Mouse (Mus musculus): Measurements from ENCODE around the gene Ryr2. TPM values are rescaled to one million over a fixed set of nuclear protein-coding genes. Genes with fewer than 3 reads are reported as not detected.
A peak's percentile ranks its signal among the peaks of the same experiment; 100 is the strongest.

Gene Ryr2
- polyA plus RNA-seq, 1 experiment from 2014 or later = 22.0 TPM

GRCm38 (mm10) chr13:12047059-12047458 lies 59.7 kb downstream of the Ryr2 start:
- DNase-seq (ENCODE audit: low spot score) = no peak
- no peak overlapping the region for H3K4me3 ChIP-seq
- WGBS = 81% methylated on average over 4 of the region's 4 CpGs

GRCm38 (mm10) chr13:12044751-12045150 lies 62.0 kb downstream of the Ryr2 start:
- no peaks in the 10 kb centered on the region for H3K36me3 ChIP-seq
- no peaks in the 10 kb centered on the region for H3K9me3 ChIP-seq
- H3K4me3 ChIP-seq = no peak overlapping the region
- 85% methylated on average over 2 of the region's 2 CpGs for WGBS
- no peaks in the 10 kb centered on the region for H3K27me3 ChIP-seq (ENCODE audit: insufficient read depth, poor library complexity, severe bottlenecking)
- no peak for DNase-seq (ENCODE audit: low spot score)
- H3K4me1 ChIP-seq = peaks cover 40% of the 10 kb centered on the region
- H3K27ac ChIP-seq = no peak overlapping the region

More at GRCm38 (mm10) chr13:12047059-12047458, 59.7 kb downstream of the Ryr2 start:
- Histone ChIP-seq H3K9me3 (no peaks in the 10 kb centered on the region), H3K4me1 (peaks cover 20% of the 10 kb centered on the region), H3K27me3 (ENCODE audit: insufficient read depth, poor library complexity, severe bottlenecking) (no peaks in the 10 kb centered on the region), H3K27ac (no peak overlapping the region), H3K36me3 (no peaks in the 10 kb centered on the region)

GRCm38 (mm10) chr13:12042891-12043491 lies 63.8 kb downstream of the Ryr2 start:
- Histone ChIP-seq H3K9me3 (no peaks in the 10 kb centered on the region), H3K27me3 (ENCODE audit: insufficient read depth, poor library complexity, severe bottlenecking) (no peaks in the 10 kb centered on the region), H3K36me3 (no peaks in the 10 kb centered on the region), H3K4me3 (no peak overlapping the region), H3K27ac (peak overlapping the region; percentile 1), H3K4me1 (peaks cover 55% of the 10 kb centered on the region)
- no peak for DNase-seq (ENCODE audit: low spot score)
- WGBS = 68% methylated on average over 8 of the region's 8 CpGs

- H3K4me3 ChIP-seq = no peak overlapping the region
- H3K27ac ChIP-seq = peak overlapping the region; percentile 56; the same call in 1 of the 2 replicates
- no peaks in the 10 kb centered on the region for H3K9me3 ChIP-seq
- H3K27me3 ChIP-seq (ENCODE audit: insufficient read depth, poor library complexity, severe bottlenecking) = no peaks in the 10 kb centered on the region
- 59% methylated on average over 3 of the region's 3 CpGs for WGBS
- no peaks in the 10 kb centered on the region for H3K36me3 ChIP-seq
- H3K4me1 ChIP-seq = peaks cover 71% of the 10 kb centered on the region
- no peak for DNase-seq (ENCODE audit: low spot score)
Observed at GRCm38 (mm10) chr13:12039967-12040366, 66.8 kb downstream of the Ryr2 start.

- Histone ChIP-seq H3K9me3 (no peaks in the 10 kb centered on the region), H3K4me3 (no peak overlapping the region), H3K36me3 (no peaks in the 10 kb centered on the region), H3K27ac (peak overlapping the region; percentile 83), H3K4me1 (peaks cover 72% of the 10 kb centered on the region), H3K27me3 (ENCODE audit: insufficient read depth, poor library complexity, severe bottlenecking) (no peaks in the 10 kb centered on the region)
- 80% methylated on average over 4 of the region's 4 CpGs for WGBS
- DNase-seq (ENCODE audit: low spot score) = no peak
Observed at GRCm38 (mm10) chr13:12038676-12039075, 68.1 kb downstream of the Ryr2 start.

- Histone ChIP-seq H3K36me3 (no peaks in the 10 kb centered on the region), H3K4me1 (peaks cover 76% of the 10 kb centered on the region), H3K27me3 (ENCODE audit: insufficient read depth, poor library complexity, severe bottlenecking) (no peaks in the 10 kb centered on the region), H3K4me3 (0 out of 2 replicates have a peak overlapping the region, but pooled peaks have one; percentile 6), H3K27ac (peak overlapping the region; percentile 83), H3K9me3 (no peaks in the 10 kb centered on the region)
- WGBS = 44% methylated on average over 4 of the region's 4 CpGs
- DNase-seq (ENCODE audit: low spot score) = no peak
Observed at GRCm38 (mm10) chr13:12037241-12037640, 69.5 kb downstream of the Ryr2 start.

GRCm38 (mm10) chr13:12036834-12037233 lies 69.9 kb downstream of the Ryr2 start:
- DNase-seq (ENCODE audit: low spot score) = no peak
- WGBS = 6% methylated on average over 4 of the region's 4 CpGs
- Histone ChIP-seq H3K27ac (peak overlapping the region; percentile 83), H3K4me3 (peak overlapping the region; percentile 29), H3K9me3 (no peaks in the 10 kb centered on the region), H3K4me1 (peaks cover 74% of the 10 kb centered on the region), H3K36me3 (no peaks in the 10 kb centered on the region), H3K27me3 (ENCODE audit: insufficient read depth, poor library complexity, severe bottlenecking) (no peaks in the 10 kb centered on the region)

- H3K4me3 ChIP-seq = peak overlapping the region; percentile 24; the same call in 1 of the 2 replicates
- H3K36me3 ChIP-seq = no peaks in the 10 kb centered on the region
- 56% methylated on average over 6 of the region's 6 CpGs for WGBS
- H3K27me3 ChIP-seq (ENCODE audit: insufficient read depth, poor library complexity, severe bottlenecking) = no peaks in the 10 kb centered on the region
- no peak for DNase-seq (ENCODE audit: low spot score)
- H3K9me3 ChIP-seq = no peaks in the 10 kb centered on the region
- H3K27ac ChIP-seq = peak overlapping the region; percentile 83
- H3K4me1 ChIP-seq = peaks cover 78% of the 10 kb centered on the region
Observed at GRCm38 (mm10) chr13:12033914-12034313, 72.8 kb downstream of the Ryr2 start.

- peak overlapping the region; percentile 83 for H3K27ac ChIP-seq
Observed at GRCm38 (mm10) chr13:12033272-12033671, 73.5 kb downstream of the Ryr2 start.

GRCm38 (mm10) chr13:12029841-12030240 lies 76.9 kb downstream of the Ryr2 start:
- no peak for DNase-seq (ENCODE audit: low spot score)
- Histone ChIP-seq H3K4me1 (peaks cover 75% of the 10 kb centered on the region), H3K36me3 (no peaks in the 10 kb centered on the region), H3K27me3 (ENCODE audit: insufficient read depth, poor library complexity, severe bottlenecking) (no peaks in the 10 kb centered on the region), H3K4me3 (no peak overlapping the region), H3K27ac (peak overlapping the region; percentile 49; the same call in 1 of the 2 replicates), H3K9me3 (no peaks in the 10 kb centered on the region)
- WGBS = 64% methylated on average over 7 of the region's 7 CpGs

More at GRCm38 (mm10) chr13:12033272-12033671, 73.5 kb downstream of the Ryr2 start:
- Histone ChIP-seq H3K36me3 (no peaks in the 10 kb centered on the region), H3K4me1 (peaks cover 78% of the 10 kb centered on the region), H3K4me3 (peak overlapping the region; percentile 24; the same call in 1 of the 2 replicates), H3K9me3 (no peaks in the 10 kb centered on the region), H3K27me3 (ENCODE audit: insufficient read depth, poor library complexity, severe bottlenecking) (no peaks in the 10 kb centered on the region)
- WGBS = 53% methylated on average over 5 of the region's 5 CpGs
- DNase-seq (ENCODE audit: low spot score) = no peak

- DNase-seq (ENCODE audit: low spot score) = no peak
- H3K4me3 ChIP-seq = no peak overlapping the region
- H3K36me3 ChIP-seq = no peaks in the 10 kb centered on the region
- no peaks in the 10 kb centered on the region for H3K9me3 ChIP-seq
- WGBS = 81% methylated on average over 4 of the region's 4 CpGs
- peak overlapping the region; percentile 49; the same call in 1 of the 2 replicates for H3K27ac ChIP-seq
- no peaks in the 10 kb centered on the region for H3K27me3 ChIP-seq (ENCODE audit: insufficient read depth, poor library complexity, severe bottlenecking)
- H3K4me1 ChIP-seq = peaks cover 80% of the 10 kb centered on the region
Observed at GRCm38 (mm10) chr13:12029326-12029725, 77.4 kb downstream of the Ryr2 start.

GRCm38 (mm10) chr13:12018046-12018445 lies 88.7 kb downstream of the Ryr2 start:
- H3K9me3 ChIP-seq = no peaks in the 10 kb centered on the region
- 58% methylated on average over 9 of the region's 9 CpGs for WGBS
- no peak for DNase-seq (ENCODE audit: low spot score)
- peak overlapping the region; percentile 62; the same call in 1 of the 2 replicates for H3K27ac ChIP-seq
- no peaks in the 10 kb centered on the region for H3K27me3 ChIP-seq (ENCODE audit: insufficient read depth, poor library complexity, severe bottlenecking)
- H3K4me1 ChIP-seq = peaks cover 54% of the 10 kb centered on the region
- no peaks in the 10 kb centered on the region for H3K36me3 ChIP-seq
- H3K4me3 ChIP-seq = peak overlapping the region; percentile 22; the same call in 1 of the 2 replicates

- H3K36me3 ChIP-seq = no peaks in the 10 kb centered on the region
- no peak overlapping the region for H3K27ac ChIP-seq
- peaks cover 50% of the 10 kb centered on the region for H3K4me1 ChIP-seq
- no peak for DNase-seq (ENCODE audit: low spot score)
- 61% methylated on average over 8 of the region's 8 CpGs for WGBS
- H3K27me3 ChIP-seq (ENCODE audit: insufficient read depth, poor library complexity, severe bottlenecking) = no peaks in the 10 kb centered on the region
- H3K9me3 ChIP-seq = no peaks in the 10 kb centered on the region
- no peak overlapping the region for H3K4me3 ChIP-seq
Observed at GRCm38 (mm10) chr13:12013986-12014385, 92.8 kb downstream of the Ryr2 start.
